Mouse (Mus musculus): ENCODE measurements around the gene Tbpl1. TPM values are rescaled to one million over a fixed set of nuclear protein-coding genes. Genes with fewer than 3 reads are reported as not detected.

The Tbpl1 gene
- total and polyA plus RNA-seq, 2 experiments from 2014 or later, result 60.0 to 70.9 TPM

DNA sequence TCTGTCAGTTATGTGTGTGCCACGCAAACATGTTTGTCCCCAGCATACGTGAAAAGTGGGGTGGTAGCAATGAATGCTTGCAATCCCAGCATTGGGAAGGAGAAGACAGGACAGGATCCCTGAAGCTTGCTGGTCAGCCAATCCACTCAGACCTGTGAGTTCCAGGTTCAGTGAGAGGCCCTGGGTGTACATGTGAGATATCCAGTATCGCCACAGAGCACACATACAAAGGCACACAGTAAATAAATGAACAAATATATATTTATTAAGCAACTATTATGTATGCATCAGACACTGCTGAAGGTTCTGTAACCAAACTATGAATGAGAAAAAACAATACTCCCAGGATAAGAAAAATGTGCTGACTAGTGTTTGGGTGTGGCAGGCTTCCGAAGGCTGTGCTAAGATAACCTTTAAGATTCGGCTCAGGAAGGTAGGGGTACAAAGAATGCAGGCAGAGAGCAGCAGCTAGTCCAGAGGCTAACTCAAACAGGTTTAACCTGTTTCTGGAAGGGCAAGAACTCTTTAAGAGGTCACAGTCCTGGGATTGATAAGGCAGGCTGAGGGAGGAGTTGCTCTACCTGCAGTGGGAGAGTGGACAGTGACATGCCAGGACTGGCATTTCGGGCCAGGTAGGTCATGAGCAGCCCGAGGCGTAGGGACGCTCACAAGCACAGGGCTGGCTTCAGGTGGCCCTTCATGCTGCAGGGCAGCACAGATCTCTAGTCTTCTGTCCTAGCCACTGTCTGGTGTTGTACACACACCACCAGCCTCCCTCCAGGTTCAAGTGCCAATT, 33.4 kb downstream of the Tbpl1 start:
- Histone ChIP-seq H3K4me1 (ENCODE audit: insufficient read depth) (peaks cover 7% of the 10 kb centered on the region; the same call in 1 of the 2 replicates), H3K36me3 (ENCODE audit: insufficient read depth) (peaks cover 12% of the 10 kb centered on the region), H3K27me3 (ENCODE audit: insufficient read depth, low read length) (no peaks in the 10 kb centered on the region), H3K9me3 (ENCODE audit: low read length) (no peaks in the 10 kb centered on the region), H3K4me2 (ENCODE audit: low read depth) (no peak overlapping the region), H3K27ac (ENCODE audit: low read depth, low read length) (no peak overlapping the region), H3K9ac (no peak overlapping the region), H3K4me3 (ENCODE audit: low read depth, low read length) (no peak overlapping the region)
- DNase-seq, result no peak
- no peak for ATAC-seq
- 91% methylated on average over 9 of the region's 9 CpGs for WGBS
- no peak for TF ChIP-seq CTCF (IDR thresholded peaks at IDR 0.05; ENCODE audit: low read depth)

DNA sequence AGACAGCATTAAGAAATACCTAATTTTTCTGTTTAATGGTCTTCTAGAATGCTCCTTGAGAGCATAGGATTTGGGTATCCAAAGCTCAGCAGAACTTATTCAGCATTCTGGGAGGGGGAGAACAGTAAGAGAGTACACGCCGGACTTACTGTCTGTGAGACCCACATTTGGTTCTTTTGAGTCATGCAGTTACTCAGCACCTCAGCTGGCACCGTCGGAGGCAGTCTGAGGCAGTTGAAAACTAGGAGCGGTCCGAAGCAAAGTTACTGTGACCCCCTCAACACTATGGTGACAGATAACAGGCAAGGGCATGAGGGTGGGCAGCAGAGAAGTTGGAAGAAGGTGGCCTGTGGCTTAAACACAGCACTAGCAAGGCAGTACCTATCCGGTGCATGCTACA, 34.9 kb downstream of the Tbpl1 start:
- Histone ChIP-seq H3K9me3 (ENCODE audit: low read length) (no peaks in the 10 kb centered on the region), H3K4me1 (ENCODE audit: insufficient read depth) (peaks cover 3% of the 10 kb centered on the region; the same call in 1 of the 2 replicates), H3K9ac (no peak overlapping the region), H3K36me3 (ENCODE audit: insufficient read depth) (peaks cover 8% of the 10 kb centered on the region; the same call in 1 of the 2 replicates), H3K27ac (ENCODE audit: low read depth, low read length) (no peak overlapping the region), H3K4me3 (ENCODE audit: low read depth, low read length) (no peak overlapping the region), H3K4me2 (ENCODE audit: low read depth) (no peak overlapping the region), H3K27me3 (ENCODE audit: insufficient read depth, low read length) (no peaks in the 10 kb centered on the region)
- WGBS, result 83% methylated on average over 7 of the region's 7 CpGs
- no peak for TF ChIP-seq CTCF (IDR thresholded peaks at IDR 0.05; ENCODE audit: low read depth)
- ATAC-seq (no peak), DNase-seq (no peak)

DNA sequence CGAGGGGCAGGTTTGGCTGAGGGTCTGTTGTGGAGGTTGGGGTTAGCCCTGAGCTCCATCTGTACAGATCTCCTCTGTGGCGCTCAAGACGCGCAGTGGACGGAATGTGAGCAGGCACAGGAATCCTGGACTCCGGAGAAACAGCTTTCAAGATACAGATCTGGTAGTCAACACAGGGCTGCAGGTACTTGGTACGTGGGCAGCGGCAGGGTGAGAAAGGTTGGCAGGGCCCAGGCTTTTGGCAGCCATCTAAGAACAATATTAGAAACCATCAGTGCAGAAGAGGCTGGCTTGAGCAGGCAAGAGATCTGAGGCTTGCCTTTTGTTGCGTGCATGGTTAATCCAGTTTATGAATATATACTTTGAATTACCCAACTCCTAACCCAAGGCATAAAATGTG, 35.5 kb downstream of the Tbpl1 start:
- Histone ChIP-seq H3K27ac (ENCODE audit: low read depth, low read length) (no peak overlapping the region), H3K4me3 (ENCODE audit: low read depth, low read length) (no peak overlapping the region), H3K27me3 (ENCODE audit: insufficient read depth, low read length) (no peaks in the 10 kb centered on the region), H3K36me3 (ENCODE audit: insufficient read depth) (peaks cover 8% of the 10 kb centered on the region; the same call in 1 of the 2 replicates), H3K4me2 (ENCODE audit: low read depth) (no peak overlapping the region), H3K9ac (no peak overlapping the region), H3K9me3 (ENCODE audit: low read length) (no peaks in the 10 kb centered on the region), H3K4me1 (ENCODE audit: insufficient read depth) (no peaks in the 10 kb centered on the region)
- no peak for TF ChIP-seq CTCF (IDR thresholded peaks at IDR 0.05; ENCODE audit: low read depth)
- 95% methylated on average over 9 of the region's 9 CpGs for WGBS
- no peak for DNase-seq
- ATAC-seq, result no peak

DNA sequence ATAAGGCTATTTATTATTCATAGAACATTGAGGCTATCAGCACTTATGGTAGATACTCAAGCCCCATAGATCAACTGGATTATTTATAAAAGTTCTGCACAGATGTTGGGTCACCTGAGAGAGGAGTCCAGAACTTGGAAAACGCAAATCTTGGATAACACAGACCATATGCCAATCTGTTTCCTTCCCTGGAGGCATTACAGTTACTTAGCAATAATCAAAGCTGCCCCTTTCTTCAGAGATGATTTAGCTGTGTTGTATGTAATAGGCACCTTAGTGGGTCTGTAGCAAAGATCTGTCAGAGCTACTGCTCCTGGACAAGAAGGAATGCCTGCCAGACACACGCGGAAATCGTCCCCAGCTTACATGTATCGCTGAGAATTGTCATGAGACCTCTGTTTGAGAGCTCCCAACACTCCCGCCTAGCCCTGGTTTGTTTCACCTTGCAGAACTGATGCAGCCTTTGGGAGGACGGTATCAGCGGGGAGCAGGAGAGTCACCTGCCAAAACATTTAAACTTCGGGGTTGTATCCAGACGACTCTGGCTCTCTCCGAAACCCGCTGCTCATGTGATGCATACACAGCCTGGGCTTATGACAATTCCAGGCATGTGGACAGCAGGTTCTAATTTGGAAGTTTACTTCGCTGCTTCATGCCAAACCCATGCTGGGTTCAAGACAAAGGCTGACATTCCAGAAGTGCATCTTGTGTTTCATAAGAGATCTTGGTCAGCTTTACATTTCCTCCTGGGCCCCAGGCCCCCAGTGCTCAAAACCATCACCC, 55.7 kb downstream of the Tbpl1 start:
- Histone ChIP-seq H3K4me1 (ENCODE audit: insufficient read depth) (no peaks in the 10 kb centered on the region), H3K27ac (ENCODE audit: low read depth, low read length) (no peak overlapping the region), H3K4me2 (ENCODE audit: low read depth) (no peak overlapping the region), H3K9ac (no peak overlapping the region), H3K4me3 (ENCODE audit: low read depth, low read length) (no peak overlapping the region), H3K27me3 (ENCODE audit: insufficient read depth, low read length) (no peaks in the 10 kb centered on the region), H3K9me3 (ENCODE audit: low read length) (no peaks in the 10 kb centered on the region), H3K36me3 (ENCODE audit: insufficient read depth) (no peaks in the 10 kb centered on the region)
- WGBS, result 66% methylated on average over 13 of the region's 13 CpGs
- no peak for TF ChIP-seq CTCF (IDR thresholded peaks at IDR 0.05; ENCODE audit: low read depth)
- ATAC-seq (no peak), DNase-seq (no peak)

DNA sequence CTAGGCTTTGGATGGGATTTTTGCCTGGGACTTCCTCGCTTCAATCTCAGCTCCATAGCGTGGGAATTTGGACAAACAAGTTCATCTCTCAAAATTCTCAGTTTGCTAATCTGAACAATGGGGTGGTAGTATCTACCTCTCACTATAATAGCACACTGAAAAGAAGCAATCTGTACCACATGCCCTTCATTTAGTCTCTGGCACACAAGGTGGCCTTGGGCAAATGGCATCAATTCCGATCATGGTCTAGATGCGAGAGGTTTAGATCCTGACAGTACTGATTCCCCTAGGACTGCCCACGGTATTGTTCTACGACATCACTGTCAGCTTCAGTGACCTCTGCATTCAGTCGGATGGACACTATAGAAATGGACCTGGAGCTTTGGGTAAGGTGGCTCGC, 57.6 kb downstream of the Tbpl1 start:
- Histone ChIP-seq H3K27me3 (ENCODE audit: insufficient read depth, low read length) (no peaks in the 10 kb centered on the region), H3K36me3 (ENCODE audit: insufficient read depth) (no peaks in the 10 kb centered on the region), H3K4me2 (ENCODE audit: low read depth) (no peak overlapping the region), H3K9ac (no peak overlapping the region), H3K4me1 (ENCODE audit: insufficient read depth) (no peaks in the 10 kb centered on the region), H3K27ac (ENCODE audit: low read depth, low read length) (no peak overlapping the region), H3K4me3 (ENCODE audit: low read depth, low read length) (no peak overlapping the region), H3K9me3 (ENCODE audit: low read length) (no peaks in the 10 kb centered on the region)
- TF ChIP-seq CTCF (IDR thresholded peaks at IDR 0.05; ENCODE audit: low read depth), result no peak
- ATAC-seq (no peak), DNase-seq (no peak)
- WGBS, result 94% methylated on average over 8 of the region's 8 CpGs

DNA sequence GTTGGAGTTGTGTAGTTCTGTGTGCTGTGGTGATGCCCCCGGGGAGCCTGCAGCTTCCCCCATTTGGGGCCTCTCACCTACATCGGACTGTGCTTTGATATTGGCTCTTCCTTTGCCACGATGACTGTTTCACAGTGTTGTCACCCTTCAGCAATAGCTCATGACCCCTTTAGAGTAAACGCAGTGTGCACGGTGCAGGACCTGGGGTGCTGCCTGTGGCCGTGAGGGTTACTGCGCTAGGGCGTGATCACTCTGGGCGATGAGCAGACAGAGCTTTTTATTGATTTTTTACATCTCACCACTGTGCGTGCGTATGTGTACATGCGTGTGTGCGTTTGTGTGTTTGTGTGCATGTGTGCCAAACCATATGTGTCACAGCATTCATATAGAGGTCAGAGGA, 63.2 kb downstream of the Tbpl1 start:
- DNase-seq, result no peak

More for the DNA sequence above, 63.2 kb downstream of the Tbpl1 start:
- 92% methylated on average over 13 of the region's 13 CpGs for WGBS
- Histone ChIP-seq H3K36me3 (ENCODE audit: insufficient read depth) (no peaks in the 10 kb centered on the region), H3K9me3 (ENCODE audit: low read length) (no peaks in the 10 kb centered on the region), H3K4me2 (ENCODE audit: low read depth) (no peak overlapping the region), H3K9ac (no peak overlapping the region), H3K27ac (ENCODE audit: low read depth, low read length) (no peak overlapping the region), H3K4me3 (ENCODE audit: low read depth, low read length) (no peak overlapping the region), H3K4me1 (ENCODE audit: insufficient read depth) (no peaks in the 10 kb centered on the region), H3K27me3 (ENCODE audit: insufficient read depth, low read length) (no peaks in the 10 kb centered on the region)
- ATAC-seq, result no peak
- TF ChIP-seq CTCF (IDR thresholded peaks at IDR 0.05; ENCODE audit: low read depth), result no peak
